Mouse (Mus musculus): ENCODE results near the gene Phldb3. TPM values are rescaled to one million over a fixed set of nuclear protein-coding genes. Genes with fewer than 3 reads are reported as not detected.

Phldb3 gene
- total and polyA plus RNA-seq, 3 experiments: 0.89 to 3.6 (median 3.5) TPM

GRCm38 (mm10) chr7:24565627-24566026, 44.9 kb upstream of the Phldb3 start (continued):
- TF ChIP-seq TCF12 (IDR thresholded peaks at IDR 0.05; ENCODE audit: low read depth, low read length) (peak; percentile 56; the same call in 1 of the 2 replicates), MXI1 (IDR thresholded peaks at IDR 0.05; ENCODE audit: low read depth, low read length) (no peak), ELF1 (IDR thresholded peaks at IDR 0.05; ENCODE audit: low read depth, low read length) (0 out of 2 replicates have a peak, but pooled peaks have one; percentile 20), ZMIZ1 (IDR thresholded peaks at IDR 0.05; ENCODE audit: low read depth, low read length) (no peak), PAX5 (IDR thresholded peaks at IDR 0.05; ENCODE audit: low read length) (no peak), JUN (IDR thresholded peaks at IDR 0.05; ENCODE audit: insufficient read depth, low read depth, low read length) (no peak), ZNF384 (IDR thresholded peaks at IDR 0.05; ENCODE audit: low read depth, low read length) (no peak), E2F4 (IDR thresholded peaks at IDR 0.05; ENCODE audit: insufficient replicate concordance, low read depth, low read length) (no peak), CTCF (conservative IDR thresholded peaks at IDR 0.05 in 1 of 2, IDR thresholded peaks at IDR 0.05 in 1 of 2; ENCODE audit: low read depth in 2 of 2, low read length in 2 of 2) (no peak), MAZ (IDR thresholded peaks at IDR 0.05; ENCODE audit: low read depth, low read length) (0 out of 2 replicates have a peak, but pooled peaks have one; percentile 47), CHD1 (IDR thresholded peaks at IDR 0.05; ENCODE audit: low read depth, low read length) (no peak), ZC3H11A (IDR thresholded peaks at IDR 0.05; ENCODE audit: low read depth, low read length) (no peak), USF1 (IDR thresholded peaks at IDR 0.05; ENCODE audit: low read depth, low read length) (no peak), MEF2A (IDR thresholded peaks at IDR 0.05; ENCODE audit: borderline replicate concordance, low read depth, low read length) (no peak), EP300 (IDR thresholded peaks at IDR 0.05; ENCODE audit: low read length) (no peak; the same call in 1 of the 2 replicates), POLR2AphosphoS2 (IDR thresholded peaks at IDR 0.05; ENCODE audit: low read depth, low read length) (no peak), HCFC1 (IDR thresholded peaks at IDR 0.05; ENCODE audit: low read depth, low read length) (no peak), IRF4 (IDR thresholded peaks at IDR 0.05; ENCODE audit: low read depth, low read length) (peak; percentile 49; the same call in 1 of the 2 replicates), MYC (IDR thresholded peaks at IDR 0.05; ENCODE audit: low read depth, low read length) (no peak), MAX (IDR thresholded peaks at IDR 0.05; ENCODE audit: low read length) (no peak), UBTF (IDR thresholded peaks at IDR 0.05; ENCODE audit: low read depth, low read length) (peak; percentile 73), SIN3A (IDR thresholded peaks at IDR 0.05; ENCODE audit: low read length) (no peak), NELFE (IDR thresholded peaks at IDR 0.05; ENCODE audit: low read depth, low read length) (0 out of 2 replicates have a peak, but pooled peaks have one; percentile 30)

- Histone ChIP-seq H3K4me3 (replicated peaks in 1 of 3; ENCODE audit: low read depth in 2 of 3, low read length in 2 of 3, poor library complexity in 1 of 3) (peak overlapping the region; percentile 5 to 37 (median 11)), H3K9me3 (replicated peaks; ENCODE audit: low read length) (no peaks in the 10 kb centered on the region), H3K27ac (ENCODE audit: insufficient read depth, low read depth) (peak overlapping the region; percentile 100), H3K27me3 (replicated peaks) (no peaks in the 10 kb centered on the region), H3K4me2 (ENCODE audit: insufficient read depth, low read depth, poor library complexity, severe bottlenecking) (peak overlapping the region; percentile 80; the same call in 1 of the 2 replicates), H3K9ac (ENCODE audit: insufficient read depth, low read depth) (no peak overlapping the region; the same call in 1 of the 2 replicates), H3K4me1 (ENCODE audit: control insufficient read depth in 1 of 2, insufficient read depth in 2 of 2) (peaks cover 41 to 93% of the 10 kb centered on the region in 2 experiments), H3K36me3 (replicated peaks in 1 of 2; ENCODE audit: control insufficient read depth in 1 of 2, insufficient read depth in 1 of 2, low read length in 1 of 2) (peaks cover 42 to 68% of the 10 kb centered on the region in 2 experiments), H3K79me2 (replicated peaks; ENCODE audit: control insufficient read depth, extremely low read depth, insufficient read depth, poor library complexity, severe bottlenecking) (0 out of 2 replicates have a peak, but pooled peaks cover 6% of the 10 kb centered on the region)
- DNase-seq (ENCODE audit: extremely low read depth): no peak
- dilution Hi-C loops (cut with MboI; ENCODE audit: extremely low pct_ligation_motif_present, extremely low pct_unique_long_range_greater_than_20kb, low sequenced_read_pairs): no loop called here
- TF ChIP-seq RAD21 (IDR thresholded peaks at IDR 0.05; ENCODE audit: low read depth, low read length) (no peak), EP300 (IDR thresholded peaks at IDR 0.05; ENCODE audit: low read length) (no peak), ZKSCAN1 (IDR thresholded peaks at IDR 0.05; ENCODE audit: borderline replicate concordance, low read depth, low read length) (no peak), ETS1 (conservative IDR thresholded peaks at IDR 0.05; ENCODE audit: low read depth, low read length) (no peak), PAX5 (IDR thresholded peaks at IDR 0.05; ENCODE audit: low read length) (no peak), HCFC1 (IDR thresholded peaks at IDR 0.05; ENCODE audit: low read depth, low read length) (no peak), MAZ (IDR thresholded peaks at IDR 0.05; ENCODE audit: low read depth, low read length) (no peak), ZC3H11A (IDR thresholded peaks at IDR 0.05; ENCODE audit: low read depth, low read length) (no peak), NELFE (IDR thresholded peaks at IDR 0.05; ENCODE audit: low read depth, low read length) (no peak), USF1 (IDR thresholded peaks at IDR 0.05; ENCODE audit: low read depth, low read length) (no peak), IRF4 (IDR thresholded peaks at IDR 0.05; ENCODE audit: low read depth, low read length) (no peak), TBP (conservative IDR thresholded peaks at IDR 0.05; ENCODE audit: low read depth, low read length) (no peak), RCOR1 (conservative IDR thresholded peaks at IDR 0.05; ENCODE audit: low read depth, low read length) (no peak)
- in situ Hi-C loops (cut with MboI; ENCODE audit: low pct_ligation_motif_present, low pct_unique_long_range_greater_than_20kb, low sequenced_read_pairs): loop anchor here (5.0 kb wide), 1 partner anchor 34 kb away; the partner anchor contains the start of gene Irgq
Observed at GRCm38 (mm10) chr7:24566206-24566605, 44.4 kb upstream of the Phldb3 start.
